Mouse (Mus musculus) hindbrain, embryonic 10.5 days (tissue): ENCODE results near the gene Map2. TPM values are rescaled to one million over a fixed set of nuclear protein-coding genes. Genes with fewer than 3 reads are reported as not detected.

Source experiments
- DNase-seq: peaks from one replicate; pipeline ENCODE4 v3.0.0-alpha.2; 2017; ENCODE audit warnings: low spot score
- H3K27ac ChIP-seq: fragments of 300-500 bp; sonication (generic); 2 replicates; pipeline ENCODE4 v1.5.1; 2016; ENCODE audit warnings: mild to moderate bottlenecking, moderate library complexity
- H3K27me3 ChIP-seq: fragments of 300-500 bp; sonication (generic); 2 replicates; pipeline ENCODE4 v1.6.1; 2016; ENCODE audit warnings: mild to moderate bottlenecking; ENCODE audit not compliant: poor library complexity, insufficient read depth, severe bottlenecking
- H3K36me3 ChIP-seq: fragments of 300-500 bp; sonication (generic); 2 replicates; pipeline ENCODE4 v1.6.1; 2016; ENCODE audit warnings: mild to moderate bottlenecking, moderate library complexity
- H3K4me1 ChIP-seq: fragments of 300-500 bp; sonication (generic); replicated peaks from 2 replicates; pipeline ENCODE4 v1.6.1; 2016; ENCODE audit warnings: mild to moderate bottlenecking
- H3K4me3 ChIP-seq: fragments of 300-500 bp; sonication (generic); 2 replicates; pipeline ENCODE4 v1.5.1; 2016; ENCODE audit warnings: mild to moderate bottlenecking, moderate library complexity
- H3K9me3 ChIP-seq: fragments of 300-500 bp; sonication (generic); 2 replicates; pipeline ENCODE4 v1.6.1; 2016; ENCODE audit warnings: mild to moderate bottlenecking, moderate library complexity
- WGBS: fragments of 180-500 bp; shearing (Covaris S2); methylation state at CpG from one replicate; pipeline ENCODE4 v1.1.7; 2016; 5-methylcytosine and 5-hydroxymethylcytosine counted together
- polyA plus RNA-seq: library from polyadenylated mRNA; unstranded; fragments of >200 nt; fragmentation: Nextera tagmentation; extraction: Ambion mirVana; gene quantifications from 2 replicates; pipeline ENCODE4 v1.2.1, GENCODE M21; 2016

Gene Map2
- polyA plus RNA-seq, 1 experiment from 2014 or later: 164 TPM

- WGBS: 14% methylated on average over 2 of the region's 2 CpGs
- H3K36me3 ChIP-seq: no peaks in the 10 kb centered on the region
- H3K27ac ChIP-seq: no peak overlapping the region
- H3K4me3 ChIP-seq: no peak overlapping the region
- no peaks in the 10 kb centered on the region for H3K9me3 ChIP-seq
- no peak for DNase-seq
- peaks cover 3% of the 10 kb centered on the region; the same call in 1 of the 2 replicates for H3K4me1 ChIP-seq
- no peaks in the 10 kb centered on the region for H3K27me3 ChIP-seq
Observed at GRCm38 (mm10) chr1:66456580-66456979, 281.5 kb downstream of the Map2 start.

- no peaks in the 10 kb centered on the region for H3K27me3 ChIP-seq
- H3K27ac ChIP-seq: no peak overlapping the region
- peaks cover 3% of the 10 kb centered on the region; the same call in 1 of the 2 replicates for H3K4me1 ChIP-seq
- no peaks in the 10 kb centered on the region for H3K36me3 ChIP-seq
- no peak overlapping the region for H3K4me3 ChIP-seq
- WGBS: 76% methylated on average over 3 of the region's 3 CpGs
- no peaks in the 10 kb centered on the region for H3K9me3 ChIP-seq
- no peak for DNase-seq
Observed at GRCm38 (mm10) chr1:66457747-66458146, 282.7 kb downstream of the Map2 start.

GRCm38 (mm10) chr1:66459394-66459793, 284.3 kb downstream of the Map2 start:
- H3K36me3 ChIP-seq: no peaks in the 10 kb centered on the region
- 82% methylated on average over 3 of the region's 3 CpGs for WGBS

GRCm38 (mm10) chr1:66460850-66461249, 285.8 kb downstream of the Map2 start:
- Histone ChIP-seq H3K27ac (no peak overlapping the region), H3K9me3 (no peaks in the 10 kb centered on the region), H3K36me3 (no peaks in the 10 kb centered on the region), H3K27me3 (no peaks in the 10 kb centered on the region), H3K4me3 (no peak overlapping the region), H3K4me1 (peaks cover 3% of the 10 kb centered on the region; the same call in 1 of the 2 replicates)
- no peak for DNase-seq
- 89% methylated on average over 4 of the region's 4 CpGs for WGBS

More at GRCm38 (mm10) chr1:66459394-66459793, 284.3 kb downstream of the Map2 start:
- H3K4me3 ChIP-seq: no peak overlapping the region
- peaks cover 3% of the 10 kb centered on the region; the same call in 1 of the 2 replicates for H3K4me1 ChIP-seq
- H3K27me3 ChIP-seq: no peaks in the 10 kb centered on the region
- no peak overlapping the region for H3K27ac ChIP-seq
- H3K9me3 ChIP-seq: no peaks in the 10 kb centered on the region
- DNase-seq: no peak

- Histone ChIP-seq H3K36me3 (no peaks in the 10 kb centered on the region), H3K27me3 (peaks cover 19% of the 10 kb centered on the region), H3K4me1 (peaks cover 14% of the 10 kb centered on the region), H3K9me3 (no peaks in the 10 kb centered on the region), H3K27ac (peak within 1 kb of the TSS; percentile 86), H3K4me3 (peak within 1 kb of the TSS; percentile 75)
- under 1% methylated on average over 80 of the region's 83 CpGs for WGBS
- peak; percentile 67 for DNase-seq
Observed at GRCm38 (mm10) chr1:66467821-66468703, 293.0 kb downstream of the Map2 start, which contains the start of gene Unc80. TSS of gene Unc80 (plus strand) at chr1:66468367.

GRCm38 (mm10) chr1:66468704-66469020, 293.6 kb downstream of the Map2 start:
- H3K4me1 ChIP-seq: peaks cover 14% of the 10 kb centered on the region
- H3K27me3 ChIP-seq: peaks cover 19% of the 10 kb centered on the region
- peak overlapping the region; percentile 86; the same call in 1 of the 2 replicates for H3K27ac ChIP-seq
- 20% methylated on average over 3 of the region's 3 CpGs for WGBS
- no peaks in the 10 kb centered on the region for H3K9me3 ChIP-seq
- no peak for DNase-seq
- peak overlapping the region; percentile 75 for H3K4me3 ChIP-seq
- H3K36me3 ChIP-seq: no peaks in the 10 kb centered on the region

GRCm38 (mm10) chr1:66482751-66483150, 307.7 kb downstream of the Map2 start:
- Histone ChIP-seq H3K36me3 (no peaks in the 10 kb centered on the region), H3K4me3 (no peak overlapping the region), H3K27me3 (no peaks in the 10 kb centered on the region), H3K9me3 (no peaks in the 10 kb centered on the region), H3K4me1 (no peaks in the 10 kb centered on the region), H3K27ac (no peak overlapping the region)
- DNase-seq: no peak
- WGBS: 93% methylated on average over 3 of the region's 3 CpGs

Other genes with a start within 250 kb of the Map2 start
- 0.33 TPM in 1 of 2 replicates, not detected in the other for gene Crygf, start 248.8 kb upstream of the Map2 start, polyA plus RNA-seq